Mouse (Mus musculus) liver, embryonic 13.5 days (tissue): ENCODE data around the gene Tmem254a. TPM values are rescaled to one million over a fixed set of nuclear protein-coding genes. Genes with fewer than 3 reads are reported as not detected.
"Not testable (repeated sequence)": the region's sequence is repeated elsewhere in the genome, so short reads cannot be mapped to it uniquely, and the experiment has no call there.

Source experiments
- ATAC-seq: fragments of 200-750 bp; cut with Nextera tagmentation; 2 replicates; pipeline ENCODE4 v1.8.0; 2017; ENCODE audit warnings: low read depth, mild to moderate bottlenecking, moderate number of reproducible peaks, moderate library complexity
- DNase-seq: peaks from one replicate; pipeline ENCODE4 v3.0.0; 2022
- H3K27ac ChIP-seq: fragments of 300-500 bp; sonication (generic); 2 replicates; pipeline ENCODE4 v1.5.1; 2015; ENCODE audit warnings: moderate library complexity, mild to moderate bottlenecking, inconsistent platforms
- H3K27me3 ChIP-seq: fragments of 300-500 bp; sonication (generic); 2 replicates; pipeline ENCODE4 v1.6.1; 2015; ENCODE audit warnings: mild to moderate bottlenecking, inconsistent platforms
- H3K36me3 ChIP-seq: fragments of 300-500 bp; sonication (generic); 2 replicates; pipeline ENCODE4 v1.6.1; 2015; ENCODE audit warnings: mild to moderate bottlenecking, inconsistent platforms
- H3K4me1 ChIP-seq: fragments of 300-500 bp; sonication (generic); replicated peaks from 2 replicates; pipeline ENCODE4 v1.6.1; 2015; ENCODE audit warnings: inconsistent platforms
- H3K4me2 ChIP-seq: fragments of 300-500 bp; sonication (generic); 2 replicates; pipeline ENCODE4 v1.6.1; 2015; ENCODE audit warnings: inconsistent platforms, mild to moderate bottlenecking, moderate library complexity
- H3K4me3 ChIP-seq: fragments of 300-500 bp; sonication (generic); replicated peaks from 2 replicates; pipeline ENCODE4 v1.5.1; 2015; ENCODE audit warnings: mild to moderate bottlenecking, inconsistent platforms
- H3K9ac ChIP-seq: fragments of 300-500 bp; sonication (generic); 2 replicates; pipeline ENCODE4 v1.6.1; 2015; ENCODE audit warnings: mild to moderate bottlenecking, inconsistent platforms
- H3K9me3 ChIP-seq: fragments of 300-500 bp; sonication (generic); replicated peaks from 2 replicates; pipeline ENCODE4 v1.6.1; 2016; ENCODE audit warnings: inconsistent platforms
- WGBS: fragments of 180-500 bp; shearing (Covaris S2); methylation state at CpG from one replicate; pipeline ENCODE4 v1.1.7; 2015; ENCODE audit not compliant: insufficient replicate concordance; 5-methylcytosine and 5-hydroxymethylcytosine counted together
- polyA plus RNA-seq: library from polyadenylated mRNA; unstranded; fragments of >200 nt; fragmentation: Nextera tagmentation; extraction: Ambion mirVana; gene quantifications from 2 replicates; pipeline ENCODE4 v1.2.1, GENCODE M21; 2015

Gene Tmem254a
- polyA plus RNA-seq, 1 experiment from 2014 or later = 0.92 TPM

DNA sequence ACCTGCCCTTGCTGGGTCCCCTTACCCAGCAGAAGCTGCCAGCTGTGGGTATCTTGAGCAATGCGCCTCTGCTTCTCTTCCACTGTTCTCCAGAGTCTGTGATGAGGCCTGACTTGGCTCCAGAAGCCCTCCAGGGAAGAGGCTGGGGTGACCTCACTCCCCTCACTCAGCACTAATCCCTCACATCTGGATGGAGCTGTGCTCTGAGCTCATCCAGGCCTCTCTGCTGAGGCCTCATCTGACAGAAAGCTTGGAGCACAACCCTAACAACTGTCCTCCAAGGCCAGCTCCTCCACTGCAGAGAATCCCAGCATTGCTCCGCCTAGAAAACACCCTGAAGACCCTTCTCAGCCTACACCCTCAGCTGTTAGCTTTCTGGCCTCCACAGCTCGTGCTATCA is 32.9 kb downstream of the Tmem254a start:
- no CpG with 5 or more reads among the region's 3 CpGs for WGBS
- H3K36me3 ChIP-seq, ATAC-seq, H3K27me3 ChIP-seq, H3K4me1 ChIP-seq, H3K4me2 ChIP-seq, H3K9ac ChIP-seq, H3K9me3 ChIP-seq, H3K27ac ChIP-seq, H3K4me3 ChIP-seq, DNase-seq: not testable (repeated sequence)

DNA sequence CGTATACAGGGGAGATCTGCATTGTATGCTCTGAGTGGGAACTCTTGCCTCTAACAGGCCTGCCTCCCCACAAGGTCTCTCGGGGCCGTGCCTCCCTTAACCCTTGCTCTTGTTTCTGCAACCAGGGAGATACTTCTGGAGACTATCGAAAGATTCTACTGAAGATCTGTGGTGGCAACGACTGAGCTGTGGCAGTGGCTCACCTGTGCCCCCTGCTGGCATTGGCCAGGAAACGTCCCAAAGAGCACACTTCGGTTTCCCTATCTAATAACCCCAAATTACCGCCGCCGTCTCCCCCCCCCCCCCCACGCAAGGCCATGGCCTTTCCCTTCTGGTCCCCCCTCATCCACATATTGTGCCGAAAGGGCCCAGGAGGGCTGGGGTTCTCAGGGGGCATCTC is 41.6 kb downstream of the Tmem254a start:
- H3K4me3 ChIP-seq, H3K36me3 ChIP-seq, H3K4me2 ChIP-seq, H3K4me1 ChIP-seq, H3K9me3 ChIP-seq, H3K9ac ChIP-seq, H3K27me3 ChIP-seq, DNase-seq, H3K27ac ChIP-seq, ATAC-seq: not testable (repeated sequence)
- WGBS = no CpG with 5 or more reads among the region's 12 CpGs

DNA sequence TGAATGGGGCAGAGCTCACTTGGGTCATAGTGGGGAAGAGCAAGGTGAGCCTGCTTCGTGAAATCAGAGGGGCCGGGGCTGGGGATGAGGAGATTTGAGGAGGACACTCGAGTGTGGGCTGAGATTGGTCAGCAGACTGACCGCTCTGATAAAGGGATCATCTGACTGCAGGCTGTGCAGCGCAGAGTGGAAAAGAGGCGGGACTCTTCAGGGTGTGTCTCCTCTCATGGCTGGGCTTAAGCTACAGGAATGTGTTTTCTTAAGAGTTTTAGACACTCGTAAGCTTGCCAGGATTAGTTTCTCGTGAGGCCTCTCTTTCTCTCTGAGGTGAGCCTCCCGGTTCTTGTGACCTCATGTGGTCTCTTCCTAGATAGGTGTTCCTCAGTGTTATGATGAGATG is 45.7 kb downstream of the Tmem254a start:
- WGBS = no CpG with 5 or more reads among the region's 9 CpGs
- H3K9me3 ChIP-seq, DNase-seq, H3K27me3 ChIP-seq, H3K4me2 ChIP-seq, H3K4me3 ChIP-seq, H3K4me1 ChIP-seq, H3K36me3 ChIP-seq, ATAC-seq, H3K27ac ChIP-seq, H3K9ac ChIP-seq: not testable (repeated sequence)

DNA sequence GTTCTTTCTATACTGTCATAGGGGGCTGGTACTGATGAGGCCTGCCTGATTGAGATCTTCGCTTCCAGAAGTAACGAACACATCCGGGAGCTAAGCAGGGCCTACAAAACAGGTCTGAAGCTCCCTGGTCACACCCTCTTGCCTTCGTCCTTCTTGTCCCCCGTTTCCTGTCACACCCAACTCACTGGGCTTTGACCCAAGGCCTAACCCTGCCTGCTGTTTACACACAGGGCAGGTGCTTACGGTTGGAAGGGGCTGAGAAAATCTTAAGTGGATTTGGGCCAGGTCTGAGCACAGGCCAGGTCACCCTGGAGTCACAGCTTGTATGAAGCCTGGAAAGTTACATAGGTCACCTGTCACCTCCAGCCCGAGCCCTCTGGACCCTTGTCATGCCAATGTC is 50.8 kb downstream of the Tmem254a start:
- not testable (repeated sequence) for H3K4me2 ChIP-seq, H3K27me3 ChIP-seq, H3K36me3 ChIP-seq, H3K9me3 ChIP-seq, H3K4me3 ChIP-seq, ATAC-seq, H3K9ac ChIP-seq, H3K4me1 ChIP-seq, DNase-seq, H3K27ac ChIP-seq
- WGBS = no CpG with 5 or more reads among the region's 7 CpGs

Other genes starting within 250 kb of the Tmem254a start
- 37.8 and 52.3 TPM in 2 replicates for gene Ppif, start 233.5 kb downstream of the Tmem254a start, polyA plus RNA-seq
- gene Zcchc24, start 158.6 kb downstream of the Tmem254a start, polyA plus RNA-seq = 4.3 and 5.1 TPM in 2 replicates
- gene Anxa11, start 85.5 kb downstream of the Tmem254a start, polyA plus RNA-seq = 7.3 and 9.4 TPM in 2 replicates
- gene Plac9a, start 24.6 kb downstream of the Tmem254a start, polyA plus RNA-seq = 0.70 TPM in 1 of 2 replicates, not detected in the other
- gene Cphx1, start 10.6 kb upstream of the Tmem254a start, polyA plus RNA-seq = 0.08 TPM in 1 of 2 replicates, not detected in the other
- 0.09 TPM in 1 of 2 replicates, not detected in the other for gene Duxbl1, start 50.9 kb upstream of the Tmem254a start, polyA plus RNA-seq
- gene Gm9780, start 115.0 kb upstream of the Tmem254a start, polyA plus RNA-seq = 3.1 and 3.5 TPM in 2 replicates
- 10.9 and 17.6 TPM in 2 replicates for gene Tmem254c, start 139.7 kb upstream of the Tmem254a start, polyA plus RNA-seq
- gene Cphx2, start 153.8 kb upstream of the Tmem254a start, polyA plus RNA-seq = not detected in 2 replicates
- gene Cphx3, start 154.6 kb upstream of the Tmem254a start, polyA plus RNA-seq = not detected in 2 replicates
- 0.06 and 0.12 TPM in 2 replicates for gene Duxbl2, start 190.7 kb upstream of the Tmem254a start, polyA plus RNA-seq